Mouse (Mus musculus): ENCODE results near the gene Slc25a39. TPM values are rescaled to one million over a fixed set of nuclear protein-coding genes. Genes with fewer than 3 reads are reported as not detected.

The Slc25a39 gene
- total RNA-seq (2012; rRNA removed) (174 and 183 TPM in 2 replicates), polyA plus RNA-seq (2012; ENCODE audit: insufficient read depth in 1 of 2, insufficient read length in 2 of 2, low read depth in 1 of 2, low replicate concordance in 2 of 2, missing spikeins in 1 of 2) (100 to 1,000 TPM in 1 of 2 experiments, not detected in 1; 325 TPM)

GRCm38 (mm10) chr11:102407834-102408215, at the start of gene Slc25a39:
TSS of gene Slc25a39 (minus strand) at chr11:102407946.
- Histone ChIP-seq H3K4me1 (ENCODE audit: control insufficient read depth in 1 of 2, insufficient read depth in 2 of 2, low read length in 2 of 2) (peaks cover 11 to 22% of the 10 kb centered on the region in 2 experiments), H3K27ac (ENCODE audit: control insufficient read depth, low read depth, low read length) (peak within 1 kb of the TSS; percentile 97), H3K9ac (ENCODE audit: control insufficient read depth, low read depth, low read length, poor library complexity, severe bottlenecking) (peak within 1 kb of the TSS; percentile 87), H3K79me2 (ENCODE audit: control insufficient read depth, insufficient read depth, low read length, poor library complexity) (peaks cover 19% of the 10 kb centered on the region), H3K27me3 (ENCODE audit: control insufficient read depth in 1 of 2, insufficient read depth in 2 of 2, low read length in 2 of 2) (no peaks in the 10 kb centered on the region), H3K4me3 (ENCODE audit: control insufficient read depth in 1 of 2, insufficient read depth in 1 of 2, low read depth in 2 of 2, low read length in 2 of 2) (peak within 1 kb of the TSS; percentile 80 to 92), H3K36me3 (ENCODE audit: control insufficient read depth in 1 of 2, insufficient read depth in 2 of 2, low read length in 2 of 2) (peaks cover 0 to 14% of the 10 kb centered on the region in 2 experiments; a peak in 2 of 4 replicates), H3K9me3 (replicated peaks; ENCODE audit: insufficient read depth, low read length) (no peaks in the 10 kb centered on the region)
- DNase-seq (ENCODE audit: low read depth, low spot score), result peak; percentile 90
- no peak; the same call in 1 of the 2 replicates for TF ChIP-seq BHLHE40 (IDR thresholded peaks at IDR 0.05; ENCODE audit: borderline replicate concordance, low read depth, low read length)
- TF ChIP-seq GABPA (IDR thresholded peaks at IDR 0.05; ENCODE audit: low read depth, low read length), result no peak
- TF ChIP-seq SIN3A (IDR thresholded peaks at IDR 0.05; ENCODE audit: low read length), result no peak
- no peak for TF ChIP-seq POLR2AphosphoS5 (IDR thresholded peaks at IDR 0.05; ENCODE audit: borderline replicate concordance, low read depth, low read length)
- no peak for TF ChIP-seq RAD21 (IDR thresholded peaks at IDR 0.05; ENCODE audit: low read depth, low read length)
- TF ChIP-seq NELFE (IDR thresholded peaks at IDR 0.05; ENCODE audit: low read depth, low read length), result no peak; the same call in 1 of the 2 replicates
- TF ChIP-seq SMC3 (IDR thresholded peaks at IDR 0.05; ENCODE audit: low read depth, low read length), result no peak
- peak; percentile 14 to 77; a peak in 2 of 4 replicates for TF ChIP-seq POLR2A (IDR thresholded peaks at IDR 0.05; ENCODE audit: control insufficient read depth in 1 of 2, insufficient read depth in 1 of 2, low read depth in 1 of 2, low read length in 2 of 2, poor library complexity in 1 of 2)
- no peak for TF ChIP-seq CHD2 (IDR thresholded peaks at IDR 0.05; ENCODE audit: low read length)
- no peak for TF ChIP-seq MYB (IDR thresholded peaks at IDR 0.05; ENCODE audit: low read depth, low read length)
- peak; percentile 13; the same call in 1 of the 2 replicates for TF ChIP-seq MAZ (IDR thresholded peaks at IDR 0.05; ENCODE audit: low read depth, low read length)
- no peak for TF ChIP-seq ZNF384 (IDR thresholded peaks at IDR 0.05; ENCODE audit: low read depth, low read length)
- no peak for TF ChIP-seq NRF1 (IDR thresholded peaks at IDR 0.05; ENCODE audit: insufficient read depth, low read depth, low read length, poor library complexity, severe bottlenecking)
- 0 out of 2 replicates have a peak, but pooled peaks have one; percentile 33 for TF ChIP-seq TBP (IDR thresholded peaks at IDR 0.05; ENCODE audit: low read depth, low read length)
- TF ChIP-seq KAT2A (conservative IDR thresholded peaks at IDR 0.05; ENCODE audit: low read depth, low read length), result peak; percentile 51; the same call in 1 of the 2 replicates
- no peak for TF ChIP-seq MXI1 (IDR thresholded peaks at IDR 0.05; ENCODE audit: low read depth, low read length)
- TF ChIP-seq CHD1 (IDR thresholded peaks at IDR 0.05; ENCODE audit: low read depth, low read length), result peak; percentile 98
- TF ChIP-seq POLR2AphosphoS2 (IDR thresholded peaks at IDR 0.05; ENCODE audit: low read length), result no peak; the same call in 1 of the 2 replicates
- TF ChIP-seq MAFK (IDR thresholded peaks at IDR 0.05; ENCODE audit: borderline replicate concordance, low read depth, low read length), result no peak

GRCm38 (mm10) chr11:102455740-102456396, 48.1 kb upstream of the Slc25a39 start:
- Histone ChIP-seq H3K79me2 (ENCODE audit: control insufficient read depth, insufficient read depth, low read length, poor library complexity) (no peaks in the 10 kb centered on the region), H3K36me3 (ENCODE audit: control insufficient read depth in 1 of 2, insufficient read depth in 2 of 2, low read length in 2 of 2) (peaks cover 0 to 2% of the 10 kb centered on the region in 2 experiments; a peak in 1 of 4 replicates), H3K9me3 (replicated peaks; ENCODE audit: insufficient read depth, low read length) (no peaks in the 10 kb centered on the region), H3K4me1 (ENCODE audit: control insufficient read depth in 1 of 2, insufficient read depth in 2 of 2, low read length in 2 of 2) (peaks cover 0 to 9% of the 10 kb centered on the region in 2 experiments; a peak in 2 of 4 replicates), H3K4me3 (ENCODE audit: control insufficient read depth in 1 of 2, insufficient read depth in 1 of 2, low read depth in 2 of 2, low read length in 2 of 2) (peak overlapping the region; percentile 60 to 77), H3K27ac (ENCODE audit: control insufficient read depth, low read depth, low read length) (0 out of 2 replicates have a peak overlapping the region, but pooled peaks have one; percentile 14), H3K9ac (ENCODE audit: control insufficient read depth, low read depth, low read length, poor library complexity, severe bottlenecking) (peak overlapping the region; percentile 63), H3K27me3 (ENCODE audit: control insufficient read depth in 1 of 2, insufficient read depth in 2 of 2, low read length in 2 of 2) (no peaks in the 10 kb centered on the region)
- peak; percentile 95 for DNase-seq (ENCODE audit: low read depth, low spot score)
- TF ChIP-seq ZKSCAN1 (IDR thresholded peaks at IDR 0.05; ENCODE audit: low read depth, low read length), result no peak
- 0 out of 2 replicates have a peak, but pooled peaks have one; percentile 11 for TF ChIP-seq ETS1 (IDR thresholded peaks at IDR 0.05; ENCODE audit: low read depth, low read length)
- no peak for TF ChIP-seq KAT2A (conservative IDR thresholded peaks at IDR 0.05; ENCODE audit: low read depth, low read length)
- peak; percentile 27; the same call in 1 of the 2 replicates for TF ChIP-seq E2F4 (IDR thresholded peaks at IDR 0.05; ENCODE audit: borderline replicate concordance, low read depth, low read length)
- no peak for TF ChIP-seq UBTF (IDR thresholded peaks at IDR 0.05; ENCODE audit: borderline replicate concordance, insufficient read depth, low read depth, low read length)
- TF ChIP-seq MYB (IDR thresholded peaks at IDR 0.05; ENCODE audit: low read depth, low read length), result no peak
- TF ChIP-seq ELF1 (IDR thresholded peaks at IDR 0.05; ENCODE audit: low read depth, low read length), result no peak
- TF ChIP-seq RCOR1 (IDR thresholded peaks at IDR 0.05; ENCODE audit: low read depth, low read length), result no peak
- no peak for TF ChIP-seq USF2 (IDR thresholded peaks at IDR 0.05; ENCODE audit: borderline replicate concordance in 1 of 2, insufficient read depth in 1 of 2, low read depth in 1 of 2, low read length in 2 of 2)
- no peak for TF ChIP-seq TBP (IDR thresholded peaks at IDR 0.05; ENCODE audit: low read depth, low read length)
- 0 out of 2 replicates have a peak, but pooled peaks have one; percentile 27 for TF ChIP-seq NRF1 (IDR thresholded peaks at IDR 0.05; ENCODE audit: insufficient read depth, low read depth, low read length, poor library complexity, severe bottlenecking)
- TF ChIP-seq SMC3 (IDR thresholded peaks at IDR 0.05; ENCODE audit: low read depth, low read length), result 0 out of 2 replicates have a peak, but pooled peaks have one; percentile 4
- no peak; the same call in 1 of the 2 replicates for TF ChIP-seq MAX (IDR thresholded peaks at IDR 0.05; ENCODE audit: low read length)
- TF ChIP-seq POLR2AphosphoS5 (IDR thresholded peaks at IDR 0.05; ENCODE audit: borderline replicate concordance, low read depth, low read length), result no peak
- no peak for TF ChIP-seq TAL1 (IDR thresholded peaks at IDR 0.05; ENCODE audit: low read length)

Measured in MEL (cell line).